Mouse (Mus musculus): ENCODE data around the gene Lao1. TPM values are rescaled to one million over a fixed set of nuclear protein-coding genes. Genes with fewer than 3 reads are reported as not detected.

Lao1 gene
- polyA plus RNA-seq, 1 experiment = not detected

- H3K27me3 ChIP-seq (ENCODE audit: control insufficient read depth, insufficient read depth, insufficient read length) = no peaks in the 10 kb centered on the region
- H3K4me2 ChIP-seq (ENCODE audit: low read depth) = no peak overlapping the region
- no peaks in the 10 kb centered on the region for H3K79me2 ChIP-seq (ENCODE audit: control insufficient read depth, insufficient read depth)
- H3ac ChIP-seq (ENCODE audit: control insufficient read depth, insufficient read length) = no peak overlapping the region
- H3K36me3 ChIP-seq (ENCODE audit: control insufficient read depth, insufficient read depth) = no peaks in the 10 kb centered on the region
- TF ChIP-seq MAX (IDR thresholded peaks at IDR 0.05; ENCODE audit: low read depth) (no peak), E2F4 (IDR thresholded peaks at IDR 0.05; ENCODE audit: insufficient read depth) (no peak), SRF (IDR thresholded peaks at IDR 0.05; ENCODE audit: control insufficient read depth, insufficient read length, low read depth) (no peak), TCF12 (IDR thresholded peaks at IDR 0.05; ENCODE audit: insufficient read depth, poor library complexity, severe bottlenecking) (no peak), TCF3 (IDR thresholded peaks at IDR 0.05; ENCODE audit: insufficient read length, low read depth) (no peak), USF1 (IDR thresholded peaks at IDR 0.05; ENCODE audit: low read depth) (no peak), CEBPB (IDR thresholded peaks at IDR 0.05; ENCODE audit: insufficient read depth, poor library complexity, severe bottlenecking) (no peak), MYOG (IDR thresholded peaks at IDR 0.05; ENCODE audit: control insufficient read depth in 1 of 3, insufficient read depth in 1 of 3, insufficient read length in 2 of 3, low read depth in 2 of 3) (no peak), POLR2AphosphoS2 (IDR thresholded peaks at IDR 0.05; ENCODE audit: insufficient read length, low read depth) (no peak), REST (IDR thresholded peaks at IDR 0.05; ENCODE audit: insufficient read depth, insufficient read length) (no peak), MYOD1 (IDR thresholded peaks at IDR 0.05; ENCODE audit: control insufficient read depth in 1 of 3, insufficient read length in 2 of 3, low read depth in 2 of 3) (no peak), POLR2A (IDR thresholded peaks at IDR 0.05; ENCODE audit: insufficient read length, low read depth) (no peak)
- no peak overlapping the region for H3K4me3 ChIP-seq
These were observed 47.1 kb downstream of the Lao1 start for GRCm38 (mm10) chr4:119008476-119008875.

GRCm38 (mm10) chr4:119009814-119010213 is 48.4 kb downstream of the Lao1 start:
- TF ChIP-seq MAX (IDR thresholded peaks at IDR 0.05; ENCODE audit: low read depth) = no peak
- no peak for TF ChIP-seq USF1 (IDR thresholded peaks at IDR 0.05; ENCODE audit: low read depth)
- TF ChIP-seq CEBPB (IDR thresholded peaks at IDR 0.05; ENCODE audit: insufficient read depth, poor library complexity, severe bottlenecking) = no peak
- no peak for TF ChIP-seq E2F4 (IDR thresholded peaks at IDR 0.05; ENCODE audit: insufficient read depth)
- no peak for TF ChIP-seq MYOG (IDR thresholded peaks at IDR 0.05; ENCODE audit: control insufficient read depth in 1 of 3, insufficient read depth in 1 of 3, insufficient read length in 2 of 3, low read depth in 2 of 3)
- no peak for TF ChIP-seq TCF12 (IDR thresholded peaks at IDR 0.05; ENCODE audit: insufficient read depth, poor library complexity, severe bottlenecking)
- no peak for TF ChIP-seq MYOD1 (IDR thresholded peaks at IDR 0.05; ENCODE audit: control insufficient read depth in 1 of 3, insufficient read length in 2 of 3, low read depth in 2 of 3)
- no peak for TF ChIP-seq TCF3 (IDR thresholded peaks at IDR 0.05; ENCODE audit: insufficient read length, low read depth)
- no peak for TF ChIP-seq REST (IDR thresholded peaks at IDR 0.05; ENCODE audit: insufficient read depth, insufficient read length)
- no peak for TF ChIP-seq POLR2AphosphoS2 (IDR thresholded peaks at IDR 0.05; ENCODE audit: insufficient read length, low read depth)
- TF ChIP-seq SRF (IDR thresholded peaks at IDR 0.05; ENCODE audit: control insufficient read depth, insufficient read length, low read depth) = no peak
- TF ChIP-seq POLR2A (IDR thresholded peaks at IDR 0.05; ENCODE audit: insufficient read length, low read depth) = no peak
- no peaks in the 10 kb centered on the region for H3K79me2 ChIP-seq (ENCODE audit: control insufficient read depth, insufficient read depth)
- no peaks in the 10 kb centered on the region for H3K27me3 ChIP-seq (ENCODE audit: control insufficient read depth, insufficient read depth, insufficient read length)
- H3K4me2 ChIP-seq (ENCODE audit: low read depth) = peak overlapping the region; percentile 16
- H3K4me3 ChIP-seq = no peak overlapping the region
- H3K36me3 ChIP-seq (ENCODE audit: control insufficient read depth, insufficient read depth) = no peaks in the 10 kb centered on the region
- no peak overlapping the region for H3ac ChIP-seq (ENCODE audit: control insufficient read depth, insufficient read length)

GRCm38 (mm10) chr4:119011050-119011680 is 49.8 kb downstream of the Lao1 start:
- Histone ChIP-seq H3K4me3 (no peak overlapping the region), H3K4me2 (ENCODE audit: low read depth) (peak overlapping the region; percentile 16), H3ac (ENCODE audit: control insufficient read depth, insufficient read length) (no peak overlapping the region), H3K79me2 (ENCODE audit: control insufficient read depth, insufficient read depth) (no peaks in the 10 kb centered on the region), H3K27me3 (ENCODE audit: control insufficient read depth, insufficient read depth, insufficient read length) (no peaks in the 10 kb centered on the region), H3K36me3 (ENCODE audit: control insufficient read depth, insufficient read depth) (no peaks in the 10 kb centered on the region)
- TF ChIP-seq MYOG (IDR thresholded peaks at IDR 0.05; ENCODE audit: control insufficient read depth in 1 of 3, insufficient read depth in 1 of 3, insufficient read length in 2 of 3, low read depth in 2 of 3) = peak in 1 of 3 experiments; percentile 26
- TF ChIP-seq POLR2A (IDR thresholded peaks at IDR 0.05; ENCODE audit: insufficient read length, low read depth) = no peak
- TF ChIP-seq SRF (IDR thresholded peaks at IDR 0.05; ENCODE audit: control insufficient read depth, insufficient read length, low read depth) = no peak
- TF ChIP-seq MYOD1 (IDR thresholded peaks at IDR 0.05; ENCODE audit: control insufficient read depth in 1 of 3, insufficient read length in 2 of 3, low read depth in 2 of 3) = peak in 1 of 3 experiments; percentile 36
- no peak for TF ChIP-seq POLR2AphosphoS2 (IDR thresholded peaks at IDR 0.05; ENCODE audit: insufficient read length, low read depth)

- TF ChIP-seq POLR2AphosphoS2 (IDR thresholded peaks at IDR 0.05; ENCODE audit: insufficient read length, low read depth) = no peak
- TF ChIP-seq TCF3 (IDR thresholded peaks at IDR 0.05; ENCODE audit: insufficient read length, low read depth) = no peak
- no peak for TF ChIP-seq TCF12 (IDR thresholded peaks at IDR 0.05; ENCODE audit: insufficient read depth, poor library complexity, severe bottlenecking)
- no peak for TF ChIP-seq CEBPB (IDR thresholded peaks at IDR 0.05; ENCODE audit: insufficient read depth, poor library complexity, severe bottlenecking)
- TF ChIP-seq REST (IDR thresholded peaks at IDR 0.05; ENCODE audit: insufficient read depth, insufficient read length) = no peak
- no peak for TF ChIP-seq USF1 (IDR thresholded peaks at IDR 0.05; ENCODE audit: low read depth)
- TF ChIP-seq MYOG (IDR thresholded peaks at IDR 0.05; ENCODE audit: control insufficient read depth in 1 of 3, insufficient read depth in 1 of 3, insufficient read length in 2 of 3, low read depth in 2 of 3) = no peak
- no peak for TF ChIP-seq SRF (IDR thresholded peaks at IDR 0.05; ENCODE audit: control insufficient read depth, insufficient read length, low read depth)
- TF ChIP-seq POLR2A (IDR thresholded peaks at IDR 0.05; ENCODE audit: insufficient read length, low read depth) = no peak
- no peaks in the 10 kb centered on the region for H3K36me3 ChIP-seq (ENCODE audit: control insufficient read depth, insufficient read depth)
- no peak overlapping the region for H3ac ChIP-seq (ENCODE audit: control insufficient read depth, insufficient read length)
- H3K4me3 ChIP-seq = no peak overlapping the region
- no peaks in the 10 kb centered on the region for H3K79me2 ChIP-seq (ENCODE audit: control insufficient read depth, insufficient read depth)
- no peak overlapping the region for H3K4me2 ChIP-seq (ENCODE audit: low read depth)
- H3K27me3 ChIP-seq (ENCODE audit: control insufficient read depth, insufficient read depth, insufficient read length) = no peaks in the 10 kb centered on the region
These were observed 51.7 kb downstream of the Lao1 start for GRCm38 (mm10) chr4:119013031-119013430.

Data from myocyte (in vitro differentiated cells).